Mouse (Mus musculus): Measurements from ENCODE around the gene Map3k11. TPM values are rescaled to one million over a fixed set of nuclear protein-coding genes. Genes with fewer than 3 reads are reported as not detected.

Map3k11 gene
- polyA plus RNA-seq, 1 experiment from 2014 or later = 37.8 TPM

DNA sequence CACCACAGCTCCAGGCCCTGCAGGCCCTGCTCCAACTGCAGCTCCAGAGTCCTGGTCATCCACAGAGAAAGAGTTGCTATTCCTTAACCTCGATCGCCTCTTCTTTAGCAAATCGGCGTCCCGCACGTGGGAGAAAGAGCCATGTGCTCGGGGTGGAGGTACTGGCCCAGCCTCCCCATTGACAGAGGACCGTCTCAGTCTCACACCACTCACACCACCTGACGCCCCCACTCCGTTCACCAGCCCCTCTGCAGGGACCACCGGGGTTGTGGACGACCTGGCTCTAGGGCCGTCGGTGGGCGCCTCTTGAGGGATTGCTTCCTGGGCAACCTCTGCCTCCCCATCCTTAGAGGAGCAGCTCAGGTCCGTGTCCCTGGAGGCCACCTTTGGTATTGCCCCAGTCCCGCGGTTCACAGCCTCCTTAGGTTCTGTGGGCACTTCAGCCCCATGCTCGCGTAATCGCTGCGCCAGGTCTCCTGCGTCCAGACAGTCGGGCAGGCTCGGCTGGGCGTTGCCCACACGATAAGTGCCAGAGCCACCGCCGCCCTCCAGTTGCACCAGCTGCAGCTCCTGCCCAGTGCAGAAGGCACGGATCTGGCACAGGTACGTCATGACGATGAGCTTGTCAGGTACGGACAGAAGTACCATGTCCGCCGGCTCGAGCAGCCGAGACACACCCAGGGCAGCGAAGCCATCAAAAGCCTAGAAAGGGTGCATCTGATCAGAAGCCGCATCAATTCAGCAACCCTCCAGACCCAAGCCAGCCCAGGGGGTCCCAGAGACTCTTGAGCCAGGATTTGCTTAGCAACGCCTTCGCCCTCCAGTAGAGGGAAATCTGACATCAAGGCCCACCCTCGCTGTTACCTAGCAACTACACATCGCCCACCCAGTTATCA lies 27.5 kb downstream of the Map3k11 start:
- ATAC-seq (ENCODE audit: low read depth) = peak; percentile 53
- Histone ChIP-seq H3K27ac (ENCODE audit: low read length) (no peak overlapping the region), H3K9me3 (ENCODE audit: control insufficient read depth, low read length) (no peaks in the 10 kb centered on the region), H3K4me2 (ENCODE audit: low read depth, low read length) (peak overlapping the region; percentile 33), H3K9ac (ENCODE audit: low read length) (0 out of 2 replicates have a peak overlapping the region, but pooled peaks have one; percentile 25), H3K4me1 (replicated peaks; ENCODE audit: control insufficient read depth, insufficient read depth, low read length) (peaks cover 24% of the 10 kb centered on the region), H3K4me3 (ENCODE audit: low read length) (no peak overlapping the region), H3K36me3 (ENCODE audit: control insufficient read depth, insufficient read depth, low read length) (peaks cover 9% of the 10 kb centered on the region), H3K27me3 (ENCODE audit: control insufficient read depth, insufficient read depth, low read depth, low read length) (no peaks in the 10 kb centered on the region)
- WGBS = 33% methylated on average over 43 of the region's 43 CpGs

DNA sequence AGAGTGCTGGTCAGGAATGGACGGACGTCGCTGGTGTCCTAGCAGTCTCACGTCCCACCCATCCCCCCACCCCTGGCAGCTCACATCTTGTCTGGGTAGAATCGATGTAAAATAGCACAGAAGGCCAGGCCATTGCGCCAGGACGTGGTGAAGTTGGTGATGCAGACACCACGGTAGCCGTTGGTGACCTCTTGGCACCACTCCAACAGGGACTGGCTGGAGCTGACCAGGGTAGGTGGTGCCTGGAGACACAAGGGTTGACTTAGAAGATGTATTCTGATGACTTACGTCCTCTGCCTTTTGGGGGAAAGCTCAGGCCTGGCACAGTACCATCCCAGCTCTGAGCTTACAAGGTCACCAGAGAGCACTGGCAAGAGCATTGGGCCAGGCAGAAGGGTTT lies 28.4 kb downstream of the Map3k11 start:
- no peak overlapping the region for H3K4me3 ChIP-seq (ENCODE audit: low read length)
- H3K9ac ChIP-seq (ENCODE audit: low read length) = no peak overlapping the region
- H3K27ac ChIP-seq (ENCODE audit: low read length) = no peak overlapping the region
- H3K9me3 ChIP-seq (ENCODE audit: control insufficient read depth, low read length) = no peaks in the 10 kb centered on the region
- peaks cover 24% of the 10 kb centered on the region for H3K4me1 ChIP-seq (replicated peaks; ENCODE audit: control insufficient read depth, insufficient read depth, low read length)
- H3K36me3 ChIP-seq (ENCODE audit: control insufficient read depth, insufficient read depth, low read length) = peaks cover 16% of the 10 kb centered on the region
- H3K4me2 ChIP-seq (ENCODE audit: low read depth, low read length) = no peak overlapping the region
- ATAC-seq (ENCODE audit: low read depth) = no peak
- WGBS = 43% methylated on average over 10 of the region's 10 CpGs
- H3K27me3 ChIP-seq (ENCODE audit: control insufficient read depth, insufficient read depth, low read depth, low read length) = no peaks in the 10 kb centered on the region

DNA sequence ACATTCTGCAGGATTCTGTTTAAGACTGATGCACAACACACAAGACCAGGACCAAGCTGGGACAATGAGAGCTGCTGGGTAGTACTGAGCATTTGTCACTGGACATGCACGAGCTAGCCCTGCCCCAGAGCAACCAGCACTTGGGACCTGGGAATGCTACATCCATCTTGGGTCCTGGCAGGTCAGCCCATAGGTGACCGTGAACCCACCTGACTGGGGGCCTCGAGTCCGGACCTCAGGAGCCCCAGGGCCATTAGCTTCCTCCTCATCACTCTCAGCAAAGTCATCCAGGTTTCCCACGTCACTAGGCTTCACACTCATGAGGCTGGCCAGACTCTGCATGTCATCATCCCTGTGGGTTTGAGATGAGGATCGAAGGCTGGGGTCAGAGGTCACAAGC lies 32.7 kb downstream of the Map3k11 start:
- H3K36me3 ChIP-seq (ENCODE audit: control insufficient read depth, insufficient read depth, low read length) = peaks cover 18% of the 10 kb centered on the region

GRCm38 (mm10) chr19:5722848-5723425 lies 34.4 kb downstream of the Map3k11 start:
- Histone ChIP-seq H3K4me1 (replicated peaks; ENCODE audit: control insufficient read depth, insufficient read depth, low read length) (peaks cover 33% of the 10 kb centered on the region), H3K9me3 (ENCODE audit: control insufficient read depth, low read length) (no peaks in the 10 kb centered on the region), H3K36me3 (ENCODE audit: control insufficient read depth, insufficient read depth, low read length) (peaks cover 18% of the 10 kb centered on the region), H3K4me3 (ENCODE audit: low read length) (no peak overlapping the region), H3K27ac (ENCODE audit: low read length) (no peak overlapping the region), H3K9ac (ENCODE audit: low read length) (no peak overlapping the region), H3K4me2 (ENCODE audit: low read depth, low read length) (no peak overlapping the region), H3K27me3 (ENCODE audit: control insufficient read depth, insufficient read depth, low read depth, low read length) (no peaks in the 10 kb centered on the region)
- WGBS = 85% methylated on average over 7 of the region's 7 CpGs
- no peak for ATAC-seq (ENCODE audit: low read depth)

More for the DNA sequence above, 32.7 kb downstream of the Map3k11 start:
- WGBS = 85% methylated on average over 6 of the region's 6 CpGs
- Histone ChIP-seq H3K9ac (ENCODE audit: low read length) (no peak overlapping the region), H3K4me3 (ENCODE audit: low read length) (no peak overlapping the region), H3K27me3 (ENCODE audit: control insufficient read depth, insufficient read depth, low read depth, low read length) (no peaks in the 10 kb centered on the region), H3K9me3 (ENCODE audit: control insufficient read depth, low read length) (no peaks in the 10 kb centered on the region), H3K4me1 (replicated peaks; ENCODE audit: control insufficient read depth, insufficient read depth, low read length) (peaks cover 21% of the 10 kb centered on the region), H3K27ac (ENCODE audit: low read length) (no peak overlapping the region), H3K4me2 (ENCODE audit: low read depth, low read length) (no peak overlapping the region)
- ATAC-seq (ENCODE audit: low read depth) = no peak

GRCm38 (mm10) chr19:5723934-5724548 lies 35.5 kb downstream of the Map3k11 start:
- WGBS = 62% methylated on average over 4 of the region's 4 CpGs
- Histone ChIP-seq H3K9me3 (ENCODE audit: control insufficient read depth, low read length) (no peaks in the 10 kb centered on the region), H3K4me3 (ENCODE audit: low read length) (peak overlapping the region; percentile 53), H3K9ac (ENCODE audit: low read length) (peak overlapping the region; percentile 79), H3K27me3 (ENCODE audit: control insufficient read depth, insufficient read depth, low read depth, low read length) (no peaks in the 10 kb centered on the region), H3K4me1 (replicated peaks; ENCODE audit: control insufficient read depth, insufficient read depth, low read length) (peaks cover 41% of the 10 kb centered on the region), H3K27ac (ENCODE audit: low read length) (0 out of 2 replicates have a peak overlapping the region, but pooled peaks have one; percentile 81), H3K4me2 (ENCODE audit: low read depth, low read length) (peak overlapping the region; percentile 63), H3K36me3 (ENCODE audit: control insufficient read depth, insufficient read depth, low read length) (peaks cover 18% of the 10 kb centered on the region)
- no peak for ATAC-seq (ENCODE audit: low read depth)

DNA sequence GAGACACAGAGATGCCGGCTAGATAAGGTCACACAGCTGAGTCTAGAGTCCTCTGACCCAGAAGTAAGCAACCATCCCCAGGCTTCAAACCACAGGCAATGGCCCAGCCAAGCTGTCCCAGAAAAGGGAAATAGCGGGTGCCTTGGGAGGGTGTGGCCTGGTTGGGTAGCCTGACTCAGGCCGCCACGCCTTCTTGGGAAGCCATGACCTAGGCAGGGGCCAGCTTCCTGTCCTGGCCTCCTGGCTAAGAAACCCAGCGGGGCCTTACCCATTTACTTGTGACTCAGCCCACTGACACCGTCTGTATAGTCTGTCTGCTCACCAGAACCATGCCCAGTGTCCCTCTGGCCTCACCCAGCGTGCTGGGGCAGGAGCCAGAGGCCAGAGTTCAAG lies 36.0 kb downstream of the Map3k11 start:
- Histone ChIP-seq H3K4me2 (ENCODE audit: low read depth, low read length) (peak overlapping the region; percentile 63), H3K9ac (ENCODE audit: low read length) (peak overlapping the region; percentile 79), H3K27me3 (ENCODE audit: control insufficient read depth, insufficient read depth, low read depth, low read length) (no peaks in the 10 kb centered on the region), H3K9me3 (ENCODE audit: control insufficient read depth, low read length) (no peaks in the 10 kb centered on the region), H3K27ac (ENCODE audit: low read length) (peak overlapping the region; percentile 81), H3K4me1 (replicated peaks; ENCODE audit: control insufficient read depth, insufficient read depth, low read length) (peaks cover 42% of the 10 kb centered on the region), H3K4me3 (ENCODE audit: low read length) (peak overlapping the region; percentile 53), H3K36me3 (ENCODE audit: control insufficient read depth, insufficient read depth, low read length) (peaks cover 18% of the 10 kb centered on the region)
- 68% methylated on average over 7 of the region's 7 CpGs for WGBS
- ATAC-seq (ENCODE audit: low read depth) = peak; percentile 5; the same call in 1 of the 2 replicates

DNA sequence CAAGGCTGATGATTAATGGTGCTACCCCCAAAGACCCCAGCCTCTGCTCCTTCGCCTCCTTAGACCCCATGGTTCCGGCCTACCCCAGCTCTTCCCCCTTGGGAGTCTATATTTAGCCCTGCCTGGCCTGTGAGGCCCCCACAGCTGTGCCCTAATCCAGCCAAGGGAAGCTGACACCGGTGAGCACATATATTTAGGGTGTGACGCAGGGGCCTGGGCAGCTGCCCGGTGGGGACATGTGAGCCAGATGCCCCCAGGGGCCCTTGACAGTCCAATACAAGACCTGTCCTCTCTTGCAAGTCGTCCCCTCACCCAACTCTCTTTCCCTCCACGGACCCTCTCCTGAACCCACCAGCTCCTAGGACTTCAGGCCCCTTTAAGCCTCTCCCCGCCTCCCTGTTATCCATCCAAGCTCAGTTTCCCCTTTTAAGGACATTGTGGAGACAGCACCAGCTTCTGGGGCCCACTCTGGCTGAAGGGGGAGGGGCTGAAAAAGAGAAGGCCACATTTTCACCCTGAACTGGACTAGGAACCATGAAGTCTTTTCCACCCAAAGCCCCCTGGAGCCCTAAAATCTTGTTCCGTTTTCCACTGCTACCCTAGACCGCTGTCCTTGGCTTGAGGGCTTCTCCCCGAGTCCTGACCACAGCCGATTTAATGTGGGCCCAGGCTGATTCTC lies 36.6 kb downstream of the Map3k11 start:
- Histone ChIP-seq H3K36me3 (ENCODE audit: control insufficient read depth, insufficient read depth, low read length) (peaks cover 15% of the 10 kb centered on the region), H3K4me2 (ENCODE audit: low read depth, low read length) (peak overlapping the region; percentile 63), H3K27me3 (ENCODE audit: control insufficient read depth, insufficient read depth, low read depth, low read length) (no peaks in the 10 kb centered on the region), H3K4me1 (replicated peaks; ENCODE audit: control insufficient read depth, insufficient read depth, low read length) (peaks cover 45% of the 10 kb centered on the region), H3K9me3 (ENCODE audit: control insufficient read depth, low read length) (no peaks in the 10 kb centered on the region), H3K4me3 (ENCODE audit: low read length) (peak overlapping the region; percentile 53), H3K9ac (ENCODE audit: low read length) (peak overlapping the region; percentile 79), H3K27ac (ENCODE audit: low read length) (peak overlapping the region; percentile 81)
- ATAC-seq (ENCODE audit: low read depth) = peak; percentile 10
- WGBS = 61% methylated on average over 12 of the region's 12 CpGs

GRCm38 (mm10) chr19:5725767-5726515 lies 37.4 kb downstream of the Map3k11 start, which contains the start of gene Ehbp1l1:
Gene Ehbp1l1, minus strand, starts transcription at chr19:5726317.
- H3K9ac ChIP-seq (ENCODE audit: low read length) = peak within 1 kb of the TSS; percentile 79
- peaks cover 53% of the 10 kb centered on the region for H3K4me1 ChIP-seq (replicated peaks; ENCODE audit: control insufficient read depth, insufficient read depth, low read length)
- peak within 1 kb of the TSS; percentile 94 for H3K4me2 ChIP-seq (ENCODE audit: low read depth, low read length)
- peaks cover 10% of the 10 kb centered on the region for H3K36me3 ChIP-seq (ENCODE audit: control insufficient read depth, insufficient read depth, low read length)
- ATAC-seq (ENCODE audit: low read depth) = peak; percentile 64; the same call in 1 of the 2 replicates
- WGBS = 7% methylated on average over 48 of the region's 49 CpGs
- H3K9me3 ChIP-seq (ENCODE audit: control insufficient read depth, low read length) = no peaks in the 10 kb centered on the region
- peak within 1 kb of the TSS; percentile 87 for H3K4me3 ChIP-seq (ENCODE audit: low read length)
- H3K27ac ChIP-seq (ENCODE audit: low read length) = peak within 1 kb of the TSS; percentile 81
- no peaks in the 10 kb centered on the region for H3K27me3 ChIP-seq (ENCODE audit: control insufficient read depth, insufficient read depth, low read depth, low read length)
